In the genomic region with DNA sequence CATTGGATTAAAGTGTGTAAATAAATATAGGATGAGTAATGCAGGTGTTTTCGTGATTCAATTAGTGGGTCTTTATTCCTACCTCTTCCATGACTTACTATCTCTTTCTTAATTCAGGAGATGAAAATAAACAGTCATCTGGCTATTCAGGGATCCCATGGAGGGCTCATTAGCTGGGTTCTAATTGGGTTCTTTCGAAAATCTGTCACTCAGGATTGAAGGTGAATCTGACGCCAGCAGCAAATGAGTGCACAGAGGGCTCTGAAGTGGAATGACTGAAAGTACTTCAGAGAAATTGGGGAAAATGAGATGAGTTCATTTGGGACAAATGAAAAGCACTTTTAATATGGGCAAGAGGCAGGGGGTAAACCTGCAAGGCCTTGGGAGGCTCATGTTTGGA, we compare ENCODE assay signal across 27 mouse cellular contexts.
DNase-seq lines count a peak whose midpoint lies in the region; ATAC-seq and TF ChIP-seq lines count a peak whose summit lies in the region.
"Had no signal": no experiment of that assay in that cellular context is flagged by ENCODE, and none has a peak within 500 bp of the region (broad histone marks: within the 10 kb centered on the region; RNA-seq: fewer than 3 reads in every experiment).

No protein-coding gene starts in this region.

- no peak overlapping the region for H3K9ac ChIP-seq in forebrain, embryonic 14.5 days (ENCODE audit: low read length)
- H3K9ac ChIP-seq in forebrain, embryonic 16.5 days (replicated peaks; ENCODE audit: low read depth, low read length), result no peak overlapping the region
- H3K9ac ChIP-seq: forebrain, embryonic 15.5 days; heart, embryonic 13.5 days; intestine, embryonic 15.5 days; liver, embryonic 14.5 days; stomach, embryonic 15.5 days had no signal

- TF ChIP-seq CTCF in brain, embryonic 14.5 days (IDR thresholded peaks at IDR 0.05; ENCODE audit: borderline replicate concordance, extremely low read depth, insufficient read depth, insufficient read length), result no peak

- intact Hi-C loops in left cerebral cortex, postnatal 4 days (cut with DNase I), result no loop called here

- no peaks in the 10 kb centered on the region for H3K9me3 ChIP-seq in forebrain, embryonic 14.5 days (replicated peaks; ENCODE audit: control insufficient read depth, low read length)
- H3K9me3 ChIP-seq in forebrain, embryonic 16.5 days (ENCODE audit: control insufficient read depth, low read length), result no peaks in the 10 kb centered on the region
- H3K9me3 ChIP-seq: forebrain, embryonic 15.5 days; heart, embryonic 13.5 days; intestine, embryonic 15.5 days; stomach, embryonic 15.5 days had no signal

- H3K4me3 ChIP-seq in forebrain, embryonic 14.5 days (ENCODE audit: low read depth, low read length), result no peak overlapping the region
- no peak overlapping the region for H3K4me3 ChIP-seq in forebrain, embryonic 16.5 days (replicated peaks; ENCODE audit: low read length)
- H3K4me3 ChIP-seq: erythroblast, embryonic 14.5 days; forebrain, embryonic 15.5 days; gastrocnemius, adult 2 months; heart, embryonic 13.5 days; intestine, embryonic 15.5 days; stomach, embryonic 15.5 days had no signal

- no peak for ATAC-seq in forebrain, embryonic 14.5 days
- no peak for ATAC-seq in forebrain, embryonic 16.5 days
- ATAC-seq: activated CD4-positive, CD25-positive, alpha-beta regulatory T cell, adult 4 months; forebrain, embryonic 15.5 days; intestine, embryonic 15.5 days had no signal

- DNase-seq in forebrain, embryonic 14.5 days (ENCODE audit: low spot score), result peak; percentile 4
- peak; percentile 1 for DNase-seq in left cerebral cortex, postnatal 4 days
- DNase-seq in left cerebral cortex, adult 9 months (ENCODE audit: low spot score in 2 of 2), result no peak
- peak; percentile 1 for DNase-seq in Muller cell, postnatal 12 days (ENCODE audit: inconsistent ontology term)
- peak; percentile 55 for DNase-seq in brain, embryonic 14.5 days (ENCODE audit: low read depth)
- no peak for DNase-seq in spleen, postnatal 36 days (ENCODE audit: low spot score in 2 of 2)
- DNase-seq in layer of hippocampus, adult 11-12 months (ENCODE audit: low spot score), result no peak
- DNase-seq: adrenal gland, adult 2 months; adrenal gland, postnatal 36 days; gastrocnemius, adult 2 months; heart, postnatal 10 days; kidney, adult 2 months; kidney, postnatal 4 days; layer of hippocampus, postnatal 36 days; liver; lung, adult 2 months; lung, postnatal 10 days; right cerebral cortex, postnatal 14 days had no signal

- no peak overlapping the region for H3K4me2 ChIP-seq in forebrain, embryonic 14.5 days (ENCODE audit: low read length)
- no peak overlapping the region for H3K4me2 ChIP-seq in forebrain, embryonic 16.5 days (ENCODE audit: low read length)
- H3K4me2 ChIP-seq: forebrain, embryonic 15.5 days; heart, embryonic 13.5 days; intestine, embryonic 15.5 days; stomach, embryonic 15.5 days had no signal

- no peak for TF ChIP-seq POLR2A in brain, embryonic 14.5 days (IDR thresholded peaks at IDR 0.05; ENCODE audit: borderline replicate concordance, extremely low read depth, insufficient read depth, insufficient read length, poor library complexity, severe bottlenecking)

- WGBS in forebrain, embryonic 14.5 days, result 36% methylated on average over 3 of the region's 3 CpGs
- 36% methylated on average over 3 of the region's 3 CpGs for WGBS in forebrain, embryonic 16.5 days

- H3K27ac ChIP-seq in forebrain, embryonic 14.5 days (ENCODE audit: low read depth, low read length), result no peak overlapping the region
- no peak overlapping the region for H3K27ac ChIP-seq in forebrain, embryonic 16.5 days (ENCODE audit: low read length)
- H3K27ac ChIP-seq: forebrain, embryonic 15.5 days; gastrocnemius, adult 2 months; heart, embryonic 13.5 days; intestine, embryonic 15.5 days; liver, embryonic 14.5 days; macrophage; stomach, embryonic 15.5 days had no signal

- no peaks in the 10 kb centered on the region for H3K27me3 ChIP-seq in forebrain, embryonic 14.5 days (replicated peaks; ENCODE audit: control insufficient read depth, insufficient read depth, low read length)
- H3K27me3 ChIP-seq in forebrain, embryonic 16.5 days (replicated peaks; ENCODE audit: control insufficient read depth, insufficient read depth, low read length), result no peaks in the 10 kb centered on the region
- H3K27me3 ChIP-seq: forebrain, embryonic 15.5 days; heart, embryonic 13.5 days; intestine, embryonic 15.5 days; stomach, embryonic 15.5 days had no signal

- no peaks in the 10 kb centered on the region for H3K4me1 ChIP-seq in forebrain, embryonic 14.5 days (ENCODE audit: control insufficient read depth, insufficient read depth, low read length)
- H3K4me1 ChIP-seq in forebrain, embryonic 16.5 days (replicated peaks; ENCODE audit: control insufficient read depth, insufficient read depth, low read length), result no peaks in the 10 kb centered on the region
- H3K4me1 ChIP-seq: forebrain, embryonic 15.5 days; heart, embryonic 13.5 days; intestine, embryonic 15.5 days; stomach, embryonic 15.5 days had no signal

- H3K36me3 ChIP-seq in forebrain, embryonic 14.5 days (ENCODE audit: control insufficient read depth, insufficient read depth, low read length), result no peaks in the 10 kb centered on the region
- no peaks in the 10 kb centered on the region for H3K36me3 ChIP-seq in forebrain, embryonic 16.5 days (ENCODE audit: control insufficient read depth, insufficient read depth)
- H3K36me3 ChIP-seq: forebrain, embryonic 15.5 days; heart, embryonic 13.5 days; intestine, embryonic 15.5 days; stomach, embryonic 15.5 days had no signal

Comparison
In these comparisons a context has a peak if more than half of its experiments do, and no peak if none do; other contexts are left out.
1. DNase-seq: peak in forebrain, embryonic 14.5 days (single experiment), left cerebral cortex, postnatal 4 days (single experiment), Muller cell, postnatal 12 days (single experiment) and brain, embryonic 14.5 days (single experiment); none in left cerebral cortex, adult 9 months (0 of 2), spleen, postnatal 36 days (0 of 2) and layer of hippocampus, adult 11-12 months (single experiment).